Mouse (Mus musculus) megakaryocyte progenitor cell, adult 5-6 weeks (primary cell): ENCODE results near the gene Rhoj. TPM values are rescaled to one million over a fixed set of nuclear protein-coding genes. Genes with fewer than 3 reads are reported as not detected.

ENCODE experiments used
- ATAC-seq: replicated peaks from 2 replicates; pipeline ENCODE4 v1.8.0; 2016; ENCODE audit warnings: mild to moderate bottlenecking, moderate TSS enrichment, inconsistent platforms; ENCODE audit not compliant: poor library complexity
- total RNA-seq, 2 experiments: library from RNA; stranded (forward) in 1 of 2; stranded (reverse) in 1 of 2; fragments of 157-497, 149-512 nt in 1 of 2; fragments of 200-1000 nt in 1 of 2; gene quantifications; 2 replicates each; pipeline versions ENCODE4 v1.2.3 to v1.2.4; 2015 to 2017

Gene Rhoj
- total RNA-seq (2015) = 2.2 and 2.6 TPM in 2 replicates
- total RNA-seq (2017) = 1.6 and 2.0 TPM in 2 replicates

GRCm38 (mm10) chr12:75307961-75308951 is at the start of gene Rhoj:
Gene Rhoj (plus strand): TSS chr12:75308322.
- peak; percentile 63 for ATAC-seq

- peak; percentile 81 for ATAC-seq
Measured at GRCm38 (mm10) chr12:75271726-75272125, 36.4 kb upstream of the Rhoj start.

GRCm38 (mm10) chr12:75275730-75276129 is 32.4 kb upstream of the Rhoj start:
- peak; percentile 41; the same call in 1 of the 2 replicates for ATAC-seq

- ATAC-seq = peak; percentile 73
Measured at GRCm38 (mm10) chr12:75277425-75277824, 30.7 kb upstream of the Rhoj start.

GRCm38 (mm10) chr12:75280502-75280901 is 27.6 kb upstream of the Rhoj start:
- peak; percentile 57 for ATAC-seq

GRCm38 (mm10) chr12:75283226-75283625 is 24.9 kb upstream of the Rhoj start:
- peak; percentile 85 for ATAC-seq

GRCm38 (mm10) chr12:75286166-75286565 is 22.0 kb upstream of the Rhoj start:
- ATAC-seq = no peak

GRCm38 (mm10) chr12:75290524-75290923 is 17.6 kb upstream of the Rhoj start:
- no peak for ATAC-seq

GRCm38 (mm10) chr12:75291556-75291955 is 16.6 kb upstream of the Rhoj start:
- ATAC-seq = peak; percentile 75

GRCm38 (mm10) chr12:75292939-75293338 is 15.2 kb upstream of the Rhoj start:
- peak; percentile 42 for ATAC-seq

GRCm38 (mm10) chr12:75299865-75300264 is 8.3 kb upstream of the Rhoj start:
- ATAC-seq = peak; percentile 34; the same call in 1 of the 2 replicates

- ATAC-seq = no peak
Measured at GRCm38 (mm10) chr12:75304132-75304531, 4.0 kb upstream of the Rhoj start.

- ATAC-seq = no peak
Measured at GRCm38 (mm10) chr12:75309756-75310155, 1.6 kb downstream of the Rhoj start.

GRCm38 (mm10) chr12:75310766-75311165 is 2.6 kb downstream of the Rhoj start:
- ATAC-seq = no peak

GRCm38 (mm10) chr12:75311879-75312278 is 3.8 kb downstream of the Rhoj start:
- no peak for ATAC-seq

- ATAC-seq = peak; percentile 81
Measured at GRCm38 (mm10) chr12:75313992-75314391, 5.9 kb downstream of the Rhoj start.

- ATAC-seq = no peak
Measured at GRCm38 (mm10) chr12:75315851-75316250, 7.7 kb downstream of the Rhoj start.

GRCm38 (mm10) chr12:75320441-75320925 is 12.4 kb downstream of the Rhoj start:
- peak; percentile 91 for ATAC-seq

GRCm38 (mm10) chr12:75321189-75321588 is 13.1 kb downstream of the Rhoj start:
- ATAC-seq = no peak

- ATAC-seq = peak; percentile 26; the same call in 1 of the 2 replicates
Measured at GRCm38 (mm10) chr12:75329188-75329587, 21.1 kb downstream of the Rhoj start.

- ATAC-seq = peak; percentile 68
Measured at GRCm38 (mm10) chr12:75339894-75340293, 31.8 kb downstream of the Rhoj start.

GRCm38 (mm10) chr12:75340331-75340730 is 32.2 kb downstream of the Rhoj start:
- no peak for ATAC-seq
